Mouse (Mus musculus): ENCODE measurements around the gene Ppp3ca.

The Ppp3ca gene

GRCm38 (mm10) chr3:136670110-136670359 is at the start of gene Ppp3ca:
TSS of gene Ppp3ca (plus strand) at chr3:136670124.
- in situ Hi-C loops (cut with MboI) = no loop called here

- in situ Hi-C loops (cut with MboI) = no loop called here
Observed at GRCm38 (mm10) chr3:136640544-136641230, 29.2 kb upstream of the Ppp3ca start.

- in situ Hi-C loops (cut with MboI) = no loop called here
Observed at GRCm38 (mm10) chr3:136650966-136651365, 19.0 kb upstream of the Ppp3ca start.

- in situ Hi-C loops (cut with MboI) = no loop called here
Observed at GRCm38 (mm10) chr3:136651496-136651895, 18.4 kb upstream of the Ppp3ca start.

DNA sequence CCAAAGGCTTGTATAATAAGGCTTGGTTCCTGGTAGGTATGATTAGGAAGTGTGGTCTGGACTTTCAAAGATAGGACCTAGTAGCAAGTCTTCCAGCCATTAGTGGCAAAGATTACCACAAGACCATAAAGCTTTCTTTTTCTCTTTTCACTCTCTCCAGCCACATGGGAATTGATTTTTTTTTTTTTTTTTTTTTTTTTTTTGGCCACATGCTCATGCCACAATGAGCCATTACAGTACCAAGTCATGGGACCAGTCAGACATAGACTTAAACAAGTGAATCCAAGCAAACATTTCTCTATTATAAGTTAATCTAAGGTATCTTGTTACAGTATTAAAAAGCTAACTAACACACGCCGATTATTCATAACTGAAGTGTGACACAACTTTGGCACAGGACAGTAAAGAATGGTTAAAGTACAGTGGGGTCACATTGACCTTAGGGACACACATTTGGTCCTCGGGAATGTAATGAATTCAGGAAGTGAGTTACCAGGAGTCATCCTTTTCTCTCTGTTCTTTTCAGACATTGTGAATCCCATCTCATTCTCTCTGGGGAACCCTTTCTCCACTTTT is 13.4 kb upstream of the Ppp3ca start:
- in situ Hi-C loops (cut with MboI) = no loop called here

GRCm38 (mm10) chr3:136658681-136659080 is 11.2 kb upstream of the Ppp3ca start:
- in situ Hi-C loops (cut with MboI) = no loop called here

DNA sequence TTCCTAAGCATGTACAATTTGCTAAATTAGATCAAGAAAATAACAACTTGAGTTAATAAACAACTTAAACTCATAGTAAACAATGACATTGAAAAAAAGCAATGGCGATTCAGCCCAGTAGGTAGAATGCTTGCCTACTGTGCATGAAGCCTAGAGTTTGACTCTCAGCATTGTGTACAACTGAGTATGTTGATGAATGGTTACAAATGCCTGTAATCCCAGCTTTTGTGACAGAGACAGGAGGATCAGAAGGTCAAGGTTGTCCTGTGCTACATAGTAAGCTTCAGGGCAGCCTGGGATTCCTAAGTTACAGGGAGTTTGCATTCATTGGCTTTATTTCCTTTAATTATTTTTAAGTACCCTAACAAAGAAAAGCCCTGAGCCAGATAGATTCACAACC is 4.8 kb upstream of the Ppp3ca start:
- in situ Hi-C loops (cut with MboI) = no loop called here

DNA sequence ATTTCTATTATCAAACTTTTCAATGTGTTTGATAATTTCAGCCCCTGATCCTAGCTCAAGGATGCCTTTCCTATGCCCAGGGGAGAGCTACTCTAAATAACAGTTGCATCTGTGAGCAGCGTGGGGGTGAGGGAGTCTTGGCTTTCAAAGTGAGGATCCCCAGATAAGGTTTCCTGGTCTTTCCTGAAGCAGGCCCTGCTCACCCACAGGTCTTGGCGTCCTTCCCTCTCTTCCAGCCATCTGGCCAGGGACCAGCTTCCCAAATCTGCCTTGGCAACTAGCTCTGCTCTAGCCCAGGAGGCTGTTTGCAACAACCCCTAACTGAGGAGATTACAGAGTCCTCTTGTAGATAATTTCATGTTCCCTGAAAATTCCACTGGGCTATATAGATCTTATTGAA is 1.9 kb upstream of the Ppp3ca start:
- in situ Hi-C loops (cut with MboI) = no loop called here

- in situ Hi-C loops (cut with MboI) = no loop called here
Observed at GRCm38 (mm10) chr3:136669231-136670109, 454 bp upstream of the Ppp3ca start.

- in situ Hi-C loops (cut with MboI) = no loop called here
Observed at GRCm38 (mm10) chr3:136670360-136671131, 622 bp downstream of the Ppp3ca start.

DNA sequence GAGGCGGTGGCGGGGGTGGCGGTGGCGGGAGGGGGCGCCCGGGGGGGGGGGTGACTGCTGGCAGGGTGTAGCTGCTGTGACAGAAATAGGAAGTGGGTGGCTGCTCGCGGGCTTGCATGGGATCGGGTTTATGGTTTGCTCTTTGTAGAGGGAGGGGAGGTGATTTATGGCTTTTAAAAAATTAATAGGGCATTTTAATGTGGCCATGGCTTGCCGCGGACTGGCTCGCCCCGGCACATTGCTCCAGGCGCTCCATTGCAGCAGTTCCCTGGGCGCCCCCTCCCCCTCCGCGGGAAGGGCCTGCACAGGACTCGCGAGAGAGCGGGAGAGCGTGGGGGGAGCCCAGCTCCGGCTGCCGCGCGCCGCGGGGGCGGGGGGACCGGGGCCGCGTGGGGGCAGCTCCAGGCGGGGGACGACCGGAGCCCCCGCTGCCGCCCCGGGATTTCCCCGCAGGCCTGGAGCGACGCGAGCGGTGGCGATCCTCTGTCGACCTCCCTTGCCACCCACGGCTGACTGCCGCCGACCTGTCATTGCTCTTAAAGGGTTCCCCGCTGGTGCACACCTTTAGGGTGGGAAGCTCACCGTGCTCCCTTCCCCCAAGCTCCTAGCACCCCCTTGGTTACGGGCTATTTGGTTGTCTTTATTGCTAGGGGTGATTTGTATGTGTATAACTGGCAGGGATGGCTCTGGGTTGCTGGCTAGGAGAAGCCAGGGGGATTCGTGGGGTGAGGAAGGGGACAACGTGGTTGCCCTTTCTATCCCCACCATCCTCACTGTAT is 1.4 kb downstream of the Ppp3ca start:
- in situ Hi-C loops (cut with MboI) = no loop called here

DNA sequence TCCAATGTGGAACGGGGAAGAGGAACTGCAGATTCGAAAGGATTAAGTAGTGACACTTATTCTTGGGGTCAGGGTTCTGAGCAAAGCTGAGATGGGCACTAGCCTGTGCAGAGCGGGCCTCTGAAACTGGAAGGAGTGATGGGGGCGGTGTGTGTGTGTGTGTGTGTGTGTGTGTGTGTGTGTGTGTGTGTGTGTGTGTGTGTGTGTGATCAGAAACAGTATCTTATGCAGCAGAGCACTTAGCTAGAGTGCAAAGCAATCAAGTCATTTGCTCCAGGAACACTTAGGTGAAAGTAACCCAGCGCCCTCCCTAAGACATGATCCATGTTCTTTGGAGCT is 2.0 kb downstream of the Ppp3ca start:
- in situ Hi-C loops (cut with MboI) = no loop called here

DNA sequence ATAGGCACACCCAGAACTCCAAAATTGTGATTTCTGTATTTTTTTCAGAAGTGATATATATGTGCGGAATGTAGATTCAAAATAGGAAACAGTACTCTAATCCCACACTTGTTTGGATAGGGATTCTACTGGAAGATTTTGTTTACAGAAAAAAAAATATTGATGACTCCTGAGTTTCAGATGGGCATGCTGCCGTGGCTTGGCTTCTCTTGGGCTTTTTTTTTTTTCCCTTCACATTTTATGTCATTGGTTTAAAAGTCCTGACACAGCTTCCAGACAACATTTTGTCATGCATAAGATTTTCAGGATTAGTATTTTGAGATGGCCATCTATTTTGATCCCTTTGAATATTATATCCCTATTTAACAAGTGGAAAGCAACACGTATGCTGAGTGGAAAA is 2.9 kb downstream of the Ppp3ca start:
- in situ Hi-C loops (cut with MboI) = no loop called here

DNA sequence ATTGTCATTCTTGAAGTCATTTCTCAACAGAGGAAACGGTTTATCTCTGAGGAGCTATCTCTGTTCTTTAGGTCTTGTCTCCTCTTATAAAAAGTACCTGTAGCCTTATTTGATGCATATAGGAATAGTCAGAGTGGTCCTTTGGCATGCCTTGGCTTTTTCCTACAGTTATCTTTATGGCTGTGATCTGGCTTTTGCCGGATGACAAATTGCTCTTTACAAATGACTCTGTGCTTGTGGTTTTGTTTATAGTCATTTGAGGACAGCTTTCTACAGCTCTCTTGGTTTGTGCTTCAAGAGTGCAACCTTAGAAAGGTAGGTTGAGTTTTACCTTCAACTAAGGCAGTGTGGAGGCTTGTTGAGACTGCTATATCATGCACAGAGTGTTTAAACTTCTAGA is 3.4 kb downstream of the Ppp3ca start:
- in situ Hi-C loops (cut with MboI) = no loop called here

DNA sequence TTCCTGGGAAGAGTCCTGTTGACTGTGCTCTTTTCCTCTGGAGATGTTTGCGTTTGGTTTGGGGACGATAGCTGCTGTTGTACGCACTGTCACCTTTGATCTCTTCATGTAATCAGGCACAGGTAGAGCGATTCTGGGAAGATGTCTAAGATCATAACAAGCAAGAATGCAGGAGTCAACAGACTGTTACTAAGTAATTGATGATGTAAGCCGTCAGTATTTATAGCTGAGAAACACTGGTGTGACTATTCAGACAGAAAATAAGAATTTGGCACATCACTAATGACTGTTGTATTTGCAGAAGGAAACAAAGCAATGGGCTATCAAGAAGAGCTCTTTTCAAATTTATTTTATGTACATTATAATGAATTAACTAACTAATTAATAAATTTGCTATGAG is 4.6 kb downstream of the Ppp3ca start:
- in situ Hi-C loops (cut with MboI) = no loop called here

DNA sequence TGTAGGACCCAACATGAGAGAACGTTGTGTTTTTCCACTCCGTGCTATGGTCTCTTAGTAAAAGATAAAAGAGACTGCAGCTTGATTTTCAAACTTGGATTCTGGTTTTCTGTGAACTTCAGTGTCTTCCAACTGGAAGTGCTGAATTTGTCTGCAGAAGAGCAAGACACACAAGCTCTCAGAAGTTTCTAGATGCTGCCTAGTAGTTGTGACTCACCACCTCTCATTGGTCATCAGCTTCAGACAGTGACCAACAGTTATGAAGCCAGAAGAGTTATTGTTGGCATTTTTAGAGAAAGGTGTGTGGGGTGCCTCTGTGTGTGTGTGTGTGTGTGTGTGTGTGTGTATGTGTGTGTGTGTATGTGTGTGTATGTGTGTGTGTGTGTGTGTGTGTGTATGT is 7.1 kb downstream of the Ppp3ca start:
- in situ Hi-C loops (cut with MboI) = no loop called here

DNA sequence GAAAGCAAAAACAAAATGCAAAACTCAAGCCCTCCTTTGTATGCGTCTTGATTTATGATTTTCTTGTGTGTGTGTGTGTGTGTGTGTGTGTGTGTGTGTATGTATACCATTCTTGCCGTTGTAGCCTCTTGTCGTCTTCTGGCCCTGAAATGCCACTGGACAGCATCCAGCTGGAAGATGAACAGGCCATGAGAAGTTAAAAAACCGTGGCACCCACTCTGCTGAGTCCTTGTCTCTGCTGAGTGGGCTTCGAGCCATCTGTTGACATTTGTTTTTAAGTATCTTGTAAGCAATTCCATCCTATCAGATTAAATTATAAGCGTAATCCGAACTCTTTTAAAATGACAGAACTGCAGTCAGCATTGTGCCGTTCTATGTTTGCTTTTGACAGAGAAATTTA is 8.5 kb downstream of the Ppp3ca start:
- in situ Hi-C loops (cut with MboI) = no loop called here

- in situ Hi-C loops (cut with MboI) = no loop called here
Observed at GRCm38 (mm10) chr3:136679903-136680491, 10.1 kb downstream of the Ppp3ca start.

- in situ Hi-C loops (cut with MboI) = no loop called here
Observed at GRCm38 (mm10) chr3:136682242-136682641, 12.3 kb downstream of the Ppp3ca start.

- in situ Hi-C loops (cut with MboI) = no loop called here
Observed at GRCm38 (mm10) chr3:136684191-136684958, 14.5 kb downstream of the Ppp3ca start.

- in situ Hi-C loops (cut with MboI) = no loop called here
Observed at GRCm38 (mm10) chr3:136686429-136686828, 16.5 kb downstream of the Ppp3ca start.

Measured in mature B cell (primary cell).